23 mouse cellular contexts compared by ENCODE assay signal in genomic region chr6:50286881-50287280, GRCm38 (mm10). TPM values are rescaled to one million over a fixed set of nuclear protein-coding genes. Genes with fewer than 3 reads are reported as not detected.
DNase-seq lines count a peak whose midpoint lies in the region; ATAC-seq and TF ChIP-seq lines count a peak whose summit lies in the region.
"Had no signal": no experiment of that assay in that cellular context is flagged by ENCODE, and none has a peak within 500 bp of the region (broad histone marks: within the 10 kb centered on the region; RNA-seq: fewer than 3 reads in every experiment).

No protein-coding gene starts in this region.

- 67% methylated on average over 3 of the region's 3 CpGs for WGBS in hindbrain, postnatal 0 days
- WGBS in hindbrain, embryonic 16.5 days, result 88% methylated on average over 3 of the region's 3 CpGs

- H3K9ac ChIP-seq in hindbrain, postnatal 0 days (replicated peaks; ENCODE audit: low read length), result no peak overlapping the region
- no peak overlapping the region for H3K9ac ChIP-seq in hindbrain, embryonic 16.5 days (ENCODE audit: low read depth, low read length)
- H3K9ac ChIP-seq: embryonic facial prominence, embryonic 13.5 days; embryonic facial prominence, embryonic 15.5 days; forebrain, embryonic 12.5 days had no signal

- CTCF ChIA-PET in Patski (lab: Charles Lee), result interaction anchor here (1.0 kb wide), 1 partner anchor 18 kb away, joined by 4 read pairs; no protein-coding TSS in a partner anchor

- no peaks in the 10 kb centered on the region for H3K36me3 ChIP-seq in hindbrain, postnatal 0 days (ENCODE audit: insufficient read depth, low read length)
- no peaks in the 10 kb centered on the region for H3K36me3 ChIP-seq in hindbrain, embryonic 16.5 days (ENCODE audit: control insufficient read depth, insufficient read depth, low read length)
- H3K36me3 ChIP-seq: embryonic facial prominence, embryonic 13.5 days; embryonic facial prominence, embryonic 15.5 days; forebrain, embryonic 10.5 days; forebrain, embryonic 12.5 days had no signal

- DNase-seq in hindbrain, postnatal 0 days (ENCODE audit: low spot score), result peak; percentile 30
- peak; percentile 56 for DNase-seq in left cerebral cortex, postnatal 4 days
- no peak for DNase-seq in left cerebral cortex, postnatal 36 days (ENCODE audit: low spot score in 2 of 2)
- DNase-seq in testis, postnatal 10 days (ENCODE audit: low spot score), result peak; percentile 22
- no peak for DNase-seq in testis, postnatal 14 days (ENCODE audit: low spot score)
- DNase-seq in Patski (ENCODE audit: low read depth, low spot score), result peak; percentile 60
- DNase-seq in urinary bladder, adult 18-20 months (ENCODE audit: low spot score in 2 of 2), result no peak
- DNase-seq: adrenal gland, adult 2 months; adrenal gland, postnatal 10 days; adrenal gland, postnatal 25 days; cerebellum, adult 11 months; cerebellum, adult 18-20 months; cerebellum, adult 9-10 months; cerebellum, postnatal 36 days; embryo, embryonic 11 days had no signal

- no peak overlapping the region for H3K4me2 ChIP-seq in hindbrain, postnatal 0 days (ENCODE audit: low read depth, low read length)
- no peak overlapping the region for H3K4me2 ChIP-seq in hindbrain, embryonic 16.5 days (ENCODE audit: low read length)
- H3K4me2 ChIP-seq: embryonic facial prominence, embryonic 13.5 days; embryonic facial prominence, embryonic 15.5 days; forebrain, embryonic 12.5 days had no signal

- in situ Hi-C loops in Patski (cut with MboI; ENCODE audit: low pct_unique_long_range_greater_than_20kb), result no loop called here

- intact Hi-C loops in left cerebral cortex, postnatal 4 days (cut with DNase I), result no loop called here
- intact Hi-C loops in left cerebral cortex, postnatal 36 days (cut with DNase I), result no loop called here

- no peak overlapping the region for H3K4me3 ChIP-seq in hindbrain, postnatal 0 days (ENCODE audit: low read length)
- no peak overlapping the region for H3K4me3 ChIP-seq in hindbrain, embryonic 16.5 days (ENCODE audit: low read length)
- H3K4me3 ChIP-seq: embryonic facial prominence, embryonic 13.5 days; embryonic facial prominence, embryonic 15.5 days; erythroblast, embryonic 14.5 days; forebrain, embryonic 10.5 days; forebrain, embryonic 12.5 days had no signal

- POLR2A ChIA-PET in Patski (lab: Charles Lee), result interaction anchor here (0.6 kb wide), 1 partner anchor 356 kb away, joined by 3 read pairs; no protein-coding TSS in a partner anchor

- no peaks in the 10 kb centered on the region for H3K4me1 ChIP-seq in hindbrain, postnatal 0 days (ENCODE audit: insufficient read depth, low read length)
- no peaks in the 10 kb centered on the region for H3K4me1 ChIP-seq in hindbrain, embryonic 16.5 days (ENCODE audit: control insufficient read depth, insufficient read depth, low read depth, low read length)
- H3K4me1 ChIP-seq: embryonic facial prominence, embryonic 13.5 days; embryonic facial prominence, embryonic 15.5 days; forebrain, embryonic 10.5 days; forebrain, embryonic 12.5 days had no signal

- no peaks in the 10 kb centered on the region for H3K27me3 ChIP-seq in hindbrain, postnatal 0 days (ENCODE audit: insufficient read depth, low read length)
- H3K27me3 ChIP-seq in hindbrain, embryonic 16.5 days (replicated peaks; ENCODE audit: control insufficient read depth, insufficient read depth, low read length), result no peaks in the 10 kb centered on the region
- H3K27me3 ChIP-seq in Patski, result no peaks in the 10 kb centered on the region
- H3K27me3 ChIP-seq: embryonic facial prominence, embryonic 13.5 days; embryonic facial prominence, embryonic 15.5 days; forebrain, embryonic 12.5 days had no signal

- no peaks in the 10 kb centered on the region for H3K9me3 ChIP-seq in hindbrain, postnatal 0 days (ENCODE audit: low read length)
- peaks cover 2% of the 10 kb centered on the region; the same call in 1 of the 2 replicates for H3K9me3 ChIP-seq in hindbrain, embryonic 16.5 days (ENCODE audit: control insufficient read depth, low read length)
- H3K9me3 ChIP-seq: embryonic facial prominence, embryonic 13.5 days; embryonic facial prominence, embryonic 15.5 days; forebrain, embryonic 12.5 days had no signal

- ATAC-seq in hindbrain, postnatal 0 days, result 0 out of 2 replicates have a peak, but pooled peaks have one; percentile 40
- no peak for ATAC-seq in hindbrain, embryonic 16.5 days
- ATAC-seq in Patski, result peak; percentile 65
- ATAC-seq: forebrain, embryonic 14.5 days; forebrain, embryonic 16.5 days had no signal

- H3K27ac ChIP-seq in hindbrain, postnatal 0 days, result no peak overlapping the region
- no peak overlapping the region for H3K27ac ChIP-seq in hindbrain, embryonic 16.5 days (ENCODE audit: low read depth, low read length)
- H3K27ac ChIP-seq: embryonic facial prominence, embryonic 13.5 days; embryonic facial prominence, embryonic 15.5 days; forebrain, embryonic 10.5 days; forebrain, embryonic 12.5 days had no signal

- no peak for TF ChIP-seq CTCF in hindbrain, postnatal 0 days (IDR thresholded peaks at IDR 0.05; ENCODE audit: low read depth)
- no peak for TF ChIP-seq CTCF in Patski (IDR thresholded peaks at IDR 0.05)

RNA-seq across cellular contexts. Expression of gene Gsdme, which starts 23.2 kb away (rescaled TPM):
- total RNA-seq in hindbrain, postnatal 0 days (2014; rRNA removed), result 15.4 and 16.9 TPM in 2 replicates
- 82.0 and 85.9 TPM in 2 replicates for polyA plus RNA-seq in hindbrain, postnatal 0 days (2015; fragmentation: Nextera tagmentation; extraction: Ambion mirVana)
- 79.7 and 81.7 TPM in 2 replicates for polyA plus RNA-seq in hindbrain, embryonic 16.5 days (2015; fragmentation: Nextera tagmentation; extraction: Ambion mirVana)
- 10 to 100 TPM; 22.8 to 24.4 TPM for total RNA-seq in left cerebral cortex, postnatal 4 days (2021)
- 10 to 100 TPM; 11.8 to 13.0 TPM for total RNA-seq in left cerebral cortex, postnatal 36 days (2021)
- 2.7 TPM for polyA plus RNA-seq in Patski (2021)

Comparison
In these comparisons a context has a peak if more than half of its experiments do, and no peak if none do; other contexts are left out.
1. DNase-seq: peak in hindbrain, postnatal 0 days (single experiment), left cerebral cortex, postnatal 4 days (single experiment), testis, postnatal 10 days (single experiment) and Patski (single experiment); none in left cerebral cortex, postnatal 36 days (0 of 2), testis, postnatal 14 days (single experiment) and urinary bladder, adult 18-20 months (0 of 2).